30 mouse cellular contexts compared by ENCODE assay signal in genomic region chr9:67214191-67214985, GRCm38 (mm10).
DNase-seq lines count a peak whose midpoint lies in the region; ATAC-seq and TF ChIP-seq lines count a peak whose summit lies in the region.
"Had no signal": no experiment of that assay in that cellular context is flagged by ENCODE, and none has a peak within 500 bp of the region (broad histone marks: within the 10 kb centered on the region; RNA-seq: fewer than 3 reads in every experiment).

No protein-coding gene starts in this region.

- H3K27me3 ChIP-seq in heart, postnatal 0 days (ENCODE audit: control insufficient read depth, insufficient read depth, low read length): no peaks in the 10 kb centered on the region
- no peaks in the 10 kb centered on the region for H3K27me3 ChIP-seq in ES-Bruce4 (ENCODE audit: control insufficient read depth, insufficient read depth, low read length, poor library complexity, severe bottlenecking)
- H3K27me3 ChIP-seq in embryonic facial prominence, embryonic 10.5 days (replicated peaks; ENCODE audit: low read depth, poor library complexity, severe bottlenecking): no peaks in the 10 kb centered on the region
- H3K27me3 ChIP-seq: embryonic facial prominence, embryonic 12.5 days; hindbrain, embryonic 12.5 days; liver, embryonic 15.5 days; midbrain, embryonic 15.5 days; neural tube, embryonic 12.5 days had no signal

- H3K9ac ChIP-seq in heart, postnatal 0 days (replicated peaks; ENCODE audit: low read depth, low read length): no peak overlapping the region
- peak overlapping the region; percentile 8; the same call in 1 of the 2 replicates for H3K9ac ChIP-seq in ES-Bruce4 (ENCODE audit: low read depth, poor library complexity, severe bottlenecking)
- H3K9ac ChIP-seq: embryonic facial prominence, embryonic 12.5 days; hindbrain, embryonic 12.5 days; liver, embryonic 15.5 days; midbrain, embryonic 15.5 days; neural tube, embryonic 12.5 days had no signal

- H3K36me3 ChIP-seq in heart, postnatal 0 days (replicated peaks; ENCODE audit: control insufficient read depth, insufficient read depth, low read length): peaks cover 6% of the 10 kb centered on the region; the same call in 1 of the 2 replicates
- H3K36me3 ChIP-seq in ES-Bruce4 (ENCODE audit: control insufficient read depth, insufficient read depth, low read length, poor library complexity, severe bottlenecking): no peaks in the 10 kb centered on the region
- peaks cover 11% of the 10 kb centered on the region for H3K36me3 ChIP-seq in embryonic facial prominence, embryonic 10.5 days (replicated peaks)
- H3K36me3 ChIP-seq: G1E; hindbrain, embryonic 12.5 days; liver, embryonic 15.5 days; midbrain, embryonic 15.5 days; neural tube, embryonic 12.5 days had no signal

- TF ChIP-seq EP300 in heart, postnatal 0 days (IDR thresholded peaks at IDR 0.05; ENCODE audit: low read depth): no peak
- TF ChIP-seq EP300 in ES-Bruce4 (IDR thresholded peaks at IDR 0.05; ENCODE audit: insufficient read depth, low read depth, low read length): peak; percentile 69

- no peak for TF ChIP-seq CTCF in heart, postnatal 0 days (IDR thresholded peaks at IDR 0.05; ENCODE audit: low read depth)
- TF ChIP-seq CTCF in ES-Bruce4 (IDR thresholded peaks at IDR 0.05; ENCODE audit: low read depth, low read length): no peak

- 64% methylated on average over 3 of the region's 3 CpGs for whole genome bisulfite sequencing in heart, postnatal 0 days
- 74% methylated on average over 3 of the region's 3 CpGs for WGBS in embryonic facial prominence, embryonic 10.5 days

- peaks cover 11% of the 10 kb centered on the region for H3K4me1 ChIP-seq in heart, postnatal 0 days (ENCODE audit: control insufficient read depth, insufficient read depth)
- H3K4me1 ChIP-seq in ES-Bruce4 (ENCODE audit: control insufficient read depth, insufficient read depth, low read length): peaks cover 5% of the 10 kb centered on the region
- H3K4me1 ChIP-seq in embryonic facial prominence, embryonic 10.5 days: peaks cover 28% of the 10 kb centered on the region
- H3K4me1 ChIP-seq: hindbrain, embryonic 12.5 days; liver, embryonic 15.5 days; midbrain, embryonic 15.5 days; neural tube, embryonic 12.5 days had no signal

- no peak overlapping the region for H3K4me3 ChIP-seq in heart, postnatal 0 days (ENCODE audit: low read depth, low read length)
- no peak overlapping the region for H3K4me3 ChIP-seq in ES-Bruce4 (ENCODE audit: low read depth, low read length)
- no peak overlapping the region for H3K4me3 ChIP-seq in embryonic facial prominence, embryonic 10.5 days
- H3K4me3 ChIP-seq: embryonic facial prominence, embryonic 12.5 days; erythroblast, embryonic 14.5 days; hindbrain, embryonic 12.5 days; liver, embryonic 15.5 days; midbrain, embryonic 15.5 days; neural tube, embryonic 12.5 days had no signal

- peak; percentile 28 for DNase-seq in embryo, embryonic 10 days (ENCODE audit: low spot score)
- DNase-seq in embryo, embryonic 11 days: no peak
- DNase-seq in heart, postnatal 0 days (ENCODE audit: low spot score): no peak
- no peak for DNase-seq in heart, postnatal 14 days
- DNase-seq in embryonic facial prominence, embryonic 10.5 days (ENCODE audit: low spot score): no peak
- no peak for DNase-seq in ovary, postnatal 10 days (ENCODE audit: low spot score)
- no peak for DNase-seq in left cerebral cortex, adult 8-10 months (ENCODE audit: low spot score in 2 of 2)
- DNase-seq: adrenal gland, postnatal 25 days; cerebellum, adult 8-10 months; gastrocnemius, postnatal 25 days; heart, adult 18-20 months; heart, postnatal 10 days; kidney, adult 9 months; kidney, postnatal 25 days; layer of hippocampus, postnatal 36 days; liver; retina, postnatal 1 day; right cerebral cortex, postnatal 25 days; thymus, postnatal 25 days had no signal

- H3K9me3 ChIP-seq in heart, postnatal 0 days (replicated peaks; ENCODE audit: control insufficient read depth, low read length): no peaks in the 10 kb centered on the region
- H3K9me3 ChIP-seq in ES-Bruce4 (replicated peaks; ENCODE audit: control insufficient read depth, insufficient read depth, low read length, poor library complexity, severe bottlenecking): no peaks in the 10 kb centered on the region
- H3K9me3 ChIP-seq in embryonic facial prominence, embryonic 10.5 days: no peaks in the 10 kb centered on the region
- H3K9me3 ChIP-seq: embryonic facial prominence, embryonic 12.5 days; G1E; hindbrain, embryonic 12.5 days; liver, embryonic 15.5 days; midbrain, embryonic 15.5 days; neural tube, embryonic 12.5 days had no signal

- intact Hi-C loops in heart, postnatal 14 days (cut with DNase I): loop anchor here (5.0 kb wide), 2 partner anchors 52 to 212 kb away; no protein-coding TSS in a partner anchor

- ATAC-seq in heart, postnatal 0 days (ENCODE audit: insufficient read depth, low read depth): no peak
- ATAC-seq: CD4-positive, CD25-positive, alpha-beta regulatory T cell, adult 4 months; forebrain, embryonic 14.5 days; midbrain, embryonic 15.5 days had no signal

- peak overlapping the region; percentile 36; the same call in 1 of the 2 replicates for H3K27ac ChIP-seq in heart, postnatal 0 days (ENCODE audit: low read depth)
- H3K27ac ChIP-seq in ES-Bruce4 (ENCODE audit: insufficient read depth, low read length): peak overlapping the region; percentile 22
- peak overlapping the region; percentile 51; the same call in 1 of the 2 replicates for H3K27ac ChIP-seq in embryonic facial prominence, embryonic 10.5 days (replicated peaks)
- H3K27ac ChIP-seq: embryonic facial prominence, embryonic 12.5 days; hindbrain, embryonic 12.5 days; liver, embryonic 15.5 days; macrophage; midbrain, embryonic 15.5 days; neural tube, embryonic 12.5 days had no signal

- no peak for TF ChIP-seq POLR2A in ES-Bruce4 (IDR thresholded peaks at IDR 0.05; ENCODE audit: insufficient read depth, low read length)

- no peak overlapping the region for H3K4me2 ChIP-seq in heart, postnatal 0 days (ENCODE audit: low read depth, low read length)
- H3K4me2 ChIP-seq: embryonic facial prominence, embryonic 12.5 days; hindbrain, embryonic 12.5 days; liver, embryonic 15.5 days; midbrain, embryonic 15.5 days; neural tube, embryonic 12.5 days had no signal
